Mouse (Mus musculus): ENCODE data around the gene Grb10. TPM values are rescaled to one million over a fixed set of nuclear protein-coding genes. Genes with fewer than 3 reads are reported as not detected.

Grb10 gene
- polyA plus RNA-seq, 1 experiment = 12.1 TPM

DNA sequence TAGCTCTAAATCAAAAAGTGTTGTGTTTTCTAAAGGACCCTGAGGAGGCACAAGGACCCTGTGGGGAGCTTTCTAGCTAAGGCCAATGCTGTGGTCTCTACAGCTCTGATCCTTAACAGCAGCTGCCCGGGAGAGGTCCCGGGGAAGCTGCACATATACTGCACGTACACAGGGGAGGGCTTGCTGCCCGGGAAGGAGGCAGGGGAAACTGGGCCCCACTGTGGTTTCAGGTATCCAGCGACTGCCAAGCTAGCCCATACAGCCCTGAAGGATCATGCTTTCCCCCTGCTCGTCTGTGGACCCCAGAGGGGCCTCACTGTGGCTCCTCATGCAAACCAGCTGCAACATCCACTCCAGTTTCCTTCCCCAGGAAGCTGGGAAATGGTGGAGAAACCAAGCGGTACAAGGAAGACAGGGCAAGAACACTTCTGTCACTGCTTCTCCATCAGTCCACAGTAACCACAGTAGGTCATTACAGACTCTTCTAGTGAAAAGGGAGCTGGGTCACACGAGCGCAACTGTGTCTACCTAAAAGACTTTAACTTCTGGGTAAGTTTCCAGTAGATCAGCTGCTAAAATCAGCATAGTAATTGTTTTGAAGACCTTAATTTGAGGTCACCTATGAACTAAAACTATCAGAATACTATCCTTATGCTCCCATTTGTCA lies 90.0 kb downstream of the Grb10 start:
- Histone ChIP-seq H3K4me1 (ENCODE audit: control insufficient read depth, insufficient read depth, low read length) (no peaks in the 10 kb centered on the region), H3K27me3 (ENCODE audit: control insufficient read depth, insufficient read depth, low read length) (no peaks in the 10 kb centered on the region), H3K4me3 (ENCODE audit: control insufficient read depth, low read depth, low read length) (no peak overlapping the region), H3K36me3 (ENCODE audit: control insufficient read depth, insufficient read depth, low read length) (no peaks in the 10 kb centered on the region), H3K27ac (ENCODE audit: control insufficient read depth, insufficient read depth, low read depth, low read length) (no peak overlapping the region)
- TF ChIP-seq CTCF (IDR thresholded peaks at IDR 0.05; ENCODE audit: control insufficient read depth, insufficient read depth, insufficient replicate concordance, low read depth, low read length) = no peak
- TF ChIP-seq POLR2A (IDR thresholded peaks at IDR 0.05; ENCODE audit: control insufficient read depth, low read depth, low read length) = no peak

DNA sequence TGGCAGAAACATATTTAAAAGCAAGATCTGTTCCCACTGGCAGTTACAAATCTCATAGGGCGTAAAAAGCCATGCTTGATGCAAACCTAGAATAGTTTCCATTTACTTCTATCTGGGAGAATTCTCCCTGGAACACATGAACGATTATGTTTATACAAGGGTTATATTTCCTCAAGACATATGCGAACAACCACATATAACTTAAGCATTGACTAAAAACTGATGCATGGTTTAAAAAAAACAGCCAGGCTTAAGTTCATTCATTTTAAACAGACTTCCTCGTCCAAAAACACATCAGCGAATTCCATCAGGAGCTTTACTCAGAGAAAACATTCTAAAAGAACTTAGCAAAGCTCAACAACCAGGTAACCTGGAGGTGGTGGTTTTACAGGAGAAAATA lies 90.6 kb downstream of the Grb10 start:
- Histone ChIP-seq H3K27me3 (ENCODE audit: control insufficient read depth, insufficient read depth, low read length) (no peaks in the 10 kb centered on the region), H3K27ac (ENCODE audit: control insufficient read depth, insufficient read depth, low read depth, low read length) (no peak overlapping the region), H3K36me3 (ENCODE audit: control insufficient read depth, insufficient read depth, low read length) (no peaks in the 10 kb centered on the region), H3K4me3 (ENCODE audit: control insufficient read depth, low read depth, low read length) (no peak overlapping the region), H3K4me1 (ENCODE audit: control insufficient read depth, insufficient read depth, low read length) (no peaks in the 10 kb centered on the region)
- TF ChIP-seq CTCF (IDR thresholded peaks at IDR 0.05; ENCODE audit: control insufficient read depth, insufficient read depth, insufficient replicate concordance, low read depth, low read length) = no peak
- no peak for TF ChIP-seq POLR2A (IDR thresholded peaks at IDR 0.05; ENCODE audit: control insufficient read depth, low read depth, low read length)

DNA sequence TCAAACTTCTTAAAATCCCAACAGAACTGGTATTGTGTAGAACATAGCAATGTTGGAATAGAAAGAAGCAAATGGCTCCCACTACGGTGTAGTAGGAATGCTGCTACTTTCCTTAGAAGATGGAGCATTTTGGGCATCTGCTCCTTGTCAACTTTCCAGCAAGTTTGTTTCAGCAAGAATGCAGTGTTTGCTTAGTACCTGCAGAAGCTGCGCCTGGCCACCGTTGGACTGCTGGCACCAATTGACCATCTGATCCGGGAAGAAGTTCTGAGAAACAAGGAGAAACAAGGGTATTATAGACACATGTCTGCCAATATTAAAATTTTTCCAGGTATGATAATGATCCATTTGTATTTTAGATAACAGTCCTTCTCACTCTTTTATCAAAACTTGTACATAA lies 92.7 kb downstream of the Grb10 start:
- Histone ChIP-seq H3K27ac (ENCODE audit: control insufficient read depth, insufficient read depth, low read depth, low read length) (no peak overlapping the region), H3K27me3 (ENCODE audit: control insufficient read depth, insufficient read depth, low read length) (no peaks in the 10 kb centered on the region), H3K36me3 (ENCODE audit: control insufficient read depth, insufficient read depth, low read length) (no peaks in the 10 kb centered on the region), H3K4me3 (ENCODE audit: control insufficient read depth, low read depth, low read length) (no peak overlapping the region), H3K4me1 (ENCODE audit: control insufficient read depth, insufficient read depth, low read length) (no peaks in the 10 kb centered on the region)
- TF ChIP-seq POLR2A (IDR thresholded peaks at IDR 0.05; ENCODE audit: control insufficient read depth, low read depth, low read length) (no peak), CTCF (IDR thresholded peaks at IDR 0.05; ENCODE audit: control insufficient read depth, insufficient read depth, insufficient replicate concordance, low read depth, low read length) (no peak)

DNA sequence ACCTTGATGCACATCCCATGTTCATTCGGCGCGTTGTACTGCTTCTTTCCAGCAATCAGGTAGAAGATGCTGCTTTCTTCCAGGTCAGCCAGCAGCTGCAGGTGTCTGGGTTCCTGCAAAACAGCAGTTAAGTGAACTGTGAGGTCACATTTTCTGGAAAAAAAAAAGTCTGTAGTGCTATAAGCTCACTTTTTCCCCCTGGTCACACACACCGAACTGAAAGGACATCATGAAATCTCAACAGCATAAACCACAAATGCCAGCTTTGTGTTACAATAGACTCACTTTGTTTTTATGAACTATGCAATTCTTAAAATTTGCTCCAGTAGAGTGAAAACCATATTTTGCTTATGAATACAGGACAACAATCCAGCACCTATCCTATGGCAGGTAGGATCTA lies 93.7 kb downstream of the Grb10 start:
- Histone ChIP-seq H3K27ac (ENCODE audit: control insufficient read depth, insufficient read depth, low read depth, low read length) (no peak overlapping the region), H3K36me3 (ENCODE audit: control insufficient read depth, insufficient read depth, low read length) (no peaks in the 10 kb centered on the region), H3K4me1 (ENCODE audit: control insufficient read depth, insufficient read depth, low read length) (no peaks in the 10 kb centered on the region), H3K4me3 (ENCODE audit: control insufficient read depth, low read depth, low read length) (no peak overlapping the region), H3K27me3 (ENCODE audit: control insufficient read depth, insufficient read depth, low read length) (no peaks in the 10 kb centered on the region)
- TF ChIP-seq CTCF (IDR thresholded peaks at IDR 0.05; ENCODE audit: control insufficient read depth, insufficient read depth, insufficient replicate concordance, low read depth, low read length) (no peak), POLR2A (IDR thresholded peaks at IDR 0.05; ENCODE audit: control insufficient read depth, low read depth, low read length) (no peak)

DNA sequence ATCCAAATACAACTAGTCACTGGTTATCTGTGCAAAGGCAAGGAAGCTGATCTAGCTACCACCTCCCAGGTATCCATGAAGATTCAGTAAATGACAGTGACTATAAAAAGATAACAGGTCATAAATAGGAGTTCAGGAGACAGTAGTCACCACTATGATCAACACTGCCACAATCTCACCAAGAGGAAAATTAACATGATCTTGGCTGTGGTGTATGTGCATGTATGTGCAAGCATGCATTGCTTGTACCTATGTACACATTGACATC lies 94.5 kb downstream of the Grb10 start:
- TF ChIP-seq CTCF (IDR thresholded peaks at IDR 0.05; ENCODE audit: control insufficient read depth, insufficient read depth, insufficient replicate concordance, low read depth, low read length) (no peak), POLR2A (IDR thresholded peaks at IDR 0.05; ENCODE audit: control insufficient read depth, low read depth, low read length) (no peak)
- H3K27me3 ChIP-seq (ENCODE audit: control insufficient read depth, insufficient read depth, low read length) = no peaks in the 10 kb centered on the region

DNA sequence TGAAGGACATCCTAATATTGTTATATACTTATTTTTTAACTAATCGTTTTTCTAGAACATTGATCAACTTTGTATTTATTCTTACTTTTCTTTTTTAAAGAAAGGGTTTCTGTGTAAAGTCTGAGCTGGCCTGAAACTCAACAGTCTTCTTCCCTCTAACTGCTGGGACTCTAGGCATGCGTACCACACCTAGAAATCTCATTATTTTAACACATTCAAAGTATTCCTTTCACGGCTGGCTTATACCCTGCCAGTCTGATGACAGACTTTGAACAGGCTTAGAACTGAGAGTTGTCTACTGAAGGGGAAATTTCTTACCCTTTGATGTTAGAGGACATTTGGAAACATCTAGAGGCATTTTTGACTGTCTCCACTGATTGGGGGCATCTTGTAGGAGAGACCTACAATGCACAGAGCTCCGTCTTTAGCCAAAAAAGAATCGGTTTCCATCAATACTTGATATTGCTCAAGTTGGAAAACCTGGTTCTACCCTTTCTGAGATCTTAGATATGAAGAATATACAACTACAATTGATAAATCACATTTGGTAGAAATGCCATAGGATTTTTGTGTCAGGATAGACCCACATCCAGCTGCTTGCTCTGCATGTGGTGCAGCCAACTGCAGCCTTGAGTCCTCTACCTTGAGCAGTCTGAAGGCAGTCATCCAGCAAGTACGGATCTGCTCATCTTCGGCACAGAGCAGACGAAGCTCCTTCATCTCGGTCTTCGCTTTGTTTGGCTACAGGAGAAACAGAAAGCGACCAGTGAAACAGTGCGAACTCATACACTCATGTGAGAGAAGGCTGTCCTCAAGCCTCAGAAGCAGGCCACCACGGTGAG lies 95.0 kb downstream of the Grb10 start:
- Histone ChIP-seq H3K36me3 (ENCODE audit: control insufficient read depth, insufficient read depth, low read length) (no peaks in the 10 kb centered on the region), H3K27me3 (ENCODE audit: control insufficient read depth, insufficient read depth, low read length) (no peaks in the 10 kb centered on the region), H3K4me3 (ENCODE audit: control insufficient read depth, low read depth, low read length) (no peak overlapping the region), H3K27ac (ENCODE audit: control insufficient read depth, insufficient read depth, low read depth, low read length) (no peak overlapping the region), H3K4me1 (ENCODE audit: control insufficient read depth, insufficient read depth, low read length) (no peaks in the 10 kb centered on the region)
- TF ChIP-seq POLR2A (IDR thresholded peaks at IDR 0.05; ENCODE audit: control insufficient read depth, low read depth, low read length) = no peak
- no peak for TF ChIP-seq CTCF (IDR thresholded peaks at IDR 0.05; ENCODE audit: control insufficient read depth, insufficient read depth, insufficient replicate concordance, low read depth, low read length)

More for the DNA sequence above, 94.5 kb downstream of the Grb10 start:
- H3K27ac ChIP-seq (ENCODE audit: control insufficient read depth, insufficient read depth, low read depth, low read length) = no peak overlapping the region
- no peaks in the 10 kb centered on the region for H3K36me3 ChIP-seq (ENCODE audit: control insufficient read depth, insufficient read depth, low read length)
- no peak overlapping the region for H3K4me3 ChIP-seq (ENCODE audit: control insufficient read depth, low read depth, low read length)
- no peaks in the 10 kb centered on the region for H3K4me1 ChIP-seq (ENCODE audit: control insufficient read depth, insufficient read depth, low read length)

DNA sequence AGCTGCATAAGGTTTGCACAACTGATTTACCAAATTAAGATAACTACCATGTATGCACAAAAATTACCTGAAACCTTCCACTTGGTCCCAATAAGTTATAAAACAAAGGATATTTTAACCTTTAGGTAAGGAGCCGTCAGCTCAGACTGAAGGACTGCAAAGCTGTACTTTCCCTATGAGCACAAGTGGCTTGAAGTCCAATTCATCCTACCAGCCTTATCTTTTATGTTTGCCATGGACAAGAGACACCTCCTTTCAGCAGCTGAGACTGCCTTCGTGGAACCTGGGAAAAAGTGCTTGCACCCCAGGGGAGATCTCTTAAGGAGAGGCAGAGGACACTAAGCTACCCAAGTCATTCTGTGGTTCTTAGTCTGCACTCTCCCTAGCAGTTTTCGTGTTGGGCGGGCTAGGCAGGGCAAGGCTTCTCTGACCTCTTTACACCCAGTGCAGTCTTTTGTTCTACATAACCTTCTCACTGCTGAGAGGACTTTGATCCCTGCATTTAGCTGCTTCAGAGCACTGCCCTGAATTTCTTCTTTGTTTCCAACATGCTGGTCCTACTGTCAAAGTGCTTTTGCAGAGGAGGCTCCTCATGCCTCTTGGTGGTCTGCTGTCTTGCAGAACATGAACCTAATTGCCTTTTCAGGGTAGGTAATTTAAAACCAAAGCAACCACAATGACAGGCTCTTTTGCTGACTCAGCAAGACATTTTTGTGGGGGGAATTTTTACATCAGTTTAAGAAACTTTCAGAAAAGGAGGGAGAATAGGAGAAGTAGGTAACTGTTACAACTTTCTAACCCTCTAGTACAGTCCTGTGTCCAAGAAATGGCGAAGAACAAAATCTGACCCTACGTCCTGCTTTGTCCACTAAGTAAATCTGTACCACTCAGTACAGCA lies 95.9 kb downstream of the Grb10 start:
- H3K4me1 ChIP-seq (ENCODE audit: control insufficient read depth, insufficient read depth, low read length) = no peaks in the 10 kb centered on the region
- H3K27ac ChIP-seq (ENCODE audit: control insufficient read depth, insufficient read depth, low read depth, low read length) = no peak overlapping the region
- no peaks in the 10 kb centered on the region for H3K36me3 ChIP-seq (ENCODE audit: control insufficient read depth, insufficient read depth, low read length)
- TF ChIP-seq CTCF (IDR thresholded peaks at IDR 0.05; ENCODE audit: control insufficient read depth, insufficient read depth, insufficient replicate concordance, low read depth, low read length) (no peak), POLR2A (IDR thresholded peaks at IDR 0.05; ENCODE audit: control insufficient read depth, low read depth, low read length) (no peak)
- H3K27me3 ChIP-seq (ENCODE audit: control insufficient read depth, insufficient read depth, low read length) = no peaks in the 10 kb centered on the region
- H3K4me3 ChIP-seq (ENCODE audit: control insufficient read depth, low read depth, low read length) = no peak overlapping the region

Data from testis, adult 2 months (tissue).